Mouse (Mus musculus): ENCODE measurements around the gene Stk26.

Stk26 gene

GRCm38 (mm10) chrX:50924629-50925364 lies 84.0 kb downstream of the Stk26 start:
- in situ Hi-C loops (cut with MboI, MseI) = loop anchor here (5.0 kb wide), 1 partner anchor 93 kb away; the partner anchor contains the start of gene Rap2c

- in situ Hi-C loops (cut with MboI, MseI) = loop anchor here (5.0 kb wide), 1 partner anchor 90 kb away; the partner anchor contains the start of gene Rap2c
Measured at GRCm38 (mm10) chrX:50926893-50927545, 86.2 kb downstream of the Stk26 start.

GRCm38 (mm10) chrX:50930309-50930708 lies 89.5 kb downstream of the Stk26 start:
- in situ Hi-C loops (cut with MboI, MseI) = no loop called here

- in situ Hi-C loops (cut with MboI, MseI) = no loop called here
Measured at GRCm38 (mm10) chrX:50937117-50937516, 96.3 kb downstream of the Stk26 start.

GRCm38 (mm10) chrX:50942610-50943009 lies 101.8 kb downstream of the Stk26 start, which contains the start of gene Frmd7:
Gene Frmd7 (minus strand): TSS chrX:50942710.
- in situ Hi-C loops (cut with MboI, MseI) = no loop called here
